Mouse (Mus musculus): ENCODE data around the gene Atp6v0a2.

DNA sequence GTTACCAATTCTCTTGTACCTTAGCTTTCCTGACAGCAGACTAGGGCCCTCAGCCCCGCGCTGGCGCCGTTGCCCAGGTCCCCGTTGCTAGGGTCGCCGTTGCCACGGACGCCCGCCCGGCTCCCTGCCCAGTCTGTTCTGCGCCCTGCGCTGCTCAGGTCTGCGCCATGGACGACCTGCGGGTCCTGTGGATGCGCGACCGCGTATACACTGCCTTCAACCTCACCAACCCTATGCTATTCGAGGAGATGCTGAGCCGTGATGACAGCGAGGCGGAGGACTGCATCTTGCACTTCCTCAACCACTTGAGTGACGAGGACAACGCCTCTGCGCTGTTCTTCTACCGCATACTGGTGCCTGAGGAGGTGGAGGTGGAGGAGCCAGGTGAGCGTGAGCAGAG is 96.6 kb downstream of the Atp6v0a2 start, which contains the start of gene Dnah10:
- TF ChIP-seq CTCF (IDR thresholded peaks at IDR 0.05), result no peak
- TF ChIP-seq EP300 (IDR thresholded peaks at IDR 0.05), result no peak

Measured in lung, postnatal 0 days (tissue).